Mouse (Mus musculus) liver, embryonic 12.5 days (tissue): Measurements from ENCODE around the gene Mapk9. TPM values are rescaled to one million over a fixed set of nuclear protein-coding genes. Genes with fewer than 3 reads are reported as not detected.
A peak's percentile ranks its signal among the peaks of the same experiment; 100 is the strongest.

Experiments used
- ATAC-seq: fragments of 200-750 bp; cut with Nextera tagmentation; 2 replicates; pipeline ENCODE4 v1.8.0; 2017; ENCODE audit warnings: moderate number of reproducible peaks, mild to moderate bottlenecking, moderate library complexity
- H3K27ac ChIP-seq: fragments of 300-500 bp; sonication (generic); 2 replicates; pipeline ENCODE4 v1.5.1; 2016; ENCODE audit warnings: mild to moderate bottlenecking
- H3K27me3 ChIP-seq: fragments of 300-500 bp; sonication (generic); replicated peaks from 2 replicates; pipeline ENCODE4 v1.6.1; 2016; ENCODE audit warnings: mild to moderate bottlenecking, moderate library complexity
- H3K36me3 ChIP-seq: fragments of 300-500 bp; sonication (generic); 2 replicates; pipeline ENCODE4 v1.6.1; 2016; ENCODE audit warnings: mild to moderate bottlenecking, moderate library complexity
- H3K4me1 ChIP-seq: fragments of 300-500 bp; sonication (generic); 2 replicates; pipeline ENCODE4 v1.6.1; 2016
- H3K4me2 ChIP-seq: fragments of 300-500 bp; sonication (generic); 2 replicates; pipeline ENCODE4 v1.6.1; 2016; ENCODE audit warnings: mild to moderate bottlenecking, moderate library complexity
- H3K4me3 ChIP-seq: fragments of 300-500 bp; sonication (generic); 2 replicates; pipeline ENCODE4 v1.5.1; 2016; ENCODE audit warnings: mild to moderate bottlenecking, moderate library complexity
- H3K9ac ChIP-seq: fragments of 300-500 bp; sonication (generic); 2 replicates; pipeline ENCODE4 v1.6.1; 2016; ENCODE audit warnings: mild to moderate bottlenecking, moderate library complexity
- H3K9me3 ChIP-seq: fragments of 300-500 bp; sonication (generic); replicated peaks from 2 replicates; pipeline ENCODE4 v1.6.1; 2016; ENCODE audit warnings: mild to moderate bottlenecking, moderate library complexity
- WGBS: fragments of 180-500 bp; shearing (Covaris S2); methylation state at CpG from one replicate; pipeline ENCODE4 v1.1.7; 2016; ENCODE audit not compliant: insufficient replicate concordance; 5-methylcytosine and 5-hydroxymethylcytosine counted together
- polyA plus RNA-seq: library from polyadenylated mRNA; unstranded; fragments of >200 nt; fragmentation: Nextera tagmentation; extraction: Ambion mirVana; gene quantifications from 2 replicates; pipeline ENCODE4 v1.2.1, GENCODE M21; 2016

Gene Mapk9
- polyA plus RNA-seq, 1 experiment from 2014 or later = 34.6 TPM

DNA sequence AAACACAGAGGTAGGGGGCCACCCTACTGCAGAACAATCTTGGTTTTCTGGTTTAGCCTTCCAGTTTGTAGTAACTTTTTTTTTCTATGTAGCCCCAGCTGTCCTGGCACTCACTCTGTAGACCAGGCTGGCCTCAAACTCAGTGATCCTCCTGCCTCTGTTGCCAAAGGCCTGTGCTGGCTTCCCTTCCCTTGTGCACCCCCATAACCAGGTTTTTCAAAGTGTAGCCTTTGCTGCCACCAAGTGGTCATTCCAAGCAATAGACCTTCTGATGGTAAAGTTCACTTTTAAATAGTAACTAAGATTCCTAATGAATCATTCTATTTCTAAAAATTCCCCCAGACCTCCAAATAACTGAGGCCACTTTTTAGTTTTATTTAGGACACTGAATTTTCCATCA lies 23.2 kb downstream of the Mapk9 start:
- no peak overlapping the region for H3K27ac ChIP-seq
- ATAC-seq = no peak
- H3K4me2 ChIP-seq = no peak overlapping the region
- peaks cover 26% of the 10 kb centered on the region for H3K4me1 ChIP-seq
- no peak overlapping the region for H3K4me3 ChIP-seq
- peaks cover 66% of the 10 kb centered on the region for H3K36me3 ChIP-seq
- H3K27me3 ChIP-seq = no peaks in the 10 kb centered on the region
- H3K9me3 ChIP-seq = no peaks in the 10 kb centered on the region
- H3K9ac ChIP-seq = no peak overlapping the region

DNA sequence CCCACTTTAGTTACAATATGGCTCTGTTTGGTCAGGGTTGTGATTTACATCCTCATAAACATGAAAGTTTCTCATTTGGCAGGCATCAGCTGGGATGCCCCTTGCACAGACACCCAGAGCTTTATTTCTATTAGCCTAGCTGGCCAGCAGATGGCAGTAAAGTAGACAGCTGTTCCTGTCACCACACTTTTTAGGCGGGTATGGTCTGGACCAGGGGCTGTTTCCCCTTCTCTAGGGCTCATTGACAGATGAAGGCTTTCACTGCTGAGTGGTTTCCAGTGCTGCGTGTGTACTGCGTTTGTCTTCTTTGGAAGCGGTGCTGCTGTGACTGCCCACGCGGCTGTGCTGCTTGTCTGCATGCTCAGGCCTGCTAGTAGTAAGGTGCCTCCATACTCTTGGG lies 25.4 kb downstream of the Mapk9 start:
- peaks cover 72% of the 10 kb centered on the region for H3K36me3 ChIP-seq
- H3K4me3 ChIP-seq = no peak overlapping the region
- H3K9me3 ChIP-seq = no peaks in the 10 kb centered on the region
- no peaks in the 10 kb centered on the region for H3K27me3 ChIP-seq
- 48% methylated on average over 6 of the region's 6 CpGs for whole genome bisulfite sequencing
- no peak; the same call in 1 of the 2 replicates for ATAC-seq
- H3K27ac ChIP-seq = peak overlapping the region; percentile 80
- H3K9ac ChIP-seq = no peak overlapping the region
- H3K4me1 ChIP-seq = peaks cover 21% of the 10 kb centered on the region
- H3K4me2 ChIP-seq = no peak overlapping the region

DNA sequence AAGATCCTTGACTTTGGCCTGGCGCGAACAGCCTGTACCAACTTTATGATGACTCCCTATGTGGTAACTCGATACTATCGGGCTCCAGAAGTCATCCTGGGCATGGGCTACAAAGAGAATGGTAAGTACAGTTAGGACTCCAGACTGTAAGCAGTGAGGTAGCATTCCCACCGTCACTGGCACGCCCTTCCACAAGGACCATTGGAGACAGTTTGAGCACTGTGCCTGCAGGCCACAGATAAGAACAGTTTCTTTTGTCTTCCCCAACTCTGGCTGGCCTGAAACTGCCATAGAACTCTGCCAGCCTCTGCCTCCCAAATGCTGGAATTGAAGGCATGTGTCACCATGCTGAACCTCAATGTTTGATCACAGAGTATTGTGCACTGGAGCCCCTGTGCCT lies 26.2 kb downstream of the Mapk9 start:
- peak; percentile 90 for ATAC-seq
- H3K27ac ChIP-seq = peak overlapping the region; percentile 80
- 55% methylated on average over 6 of the region's 6 CpGs for WGBS
- H3K36me3 ChIP-seq = peaks cover 68% of the 10 kb centered on the region
- H3K4me3 ChIP-seq = no peak overlapping the region
- peak overlapping the region; percentile 30; the same call in 1 of the 2 replicates for H3K4me2 ChIP-seq
- H3K9me3 ChIP-seq = no peaks in the 10 kb centered on the region
- peaks cover 21% of the 10 kb centered on the region for H3K4me1 ChIP-seq
- H3K9ac ChIP-seq = peak overlapping the region; percentile 39; the same call in 1 of the 2 replicates
- no peaks in the 10 kb centered on the region for H3K27me3 ChIP-seq

DNA sequence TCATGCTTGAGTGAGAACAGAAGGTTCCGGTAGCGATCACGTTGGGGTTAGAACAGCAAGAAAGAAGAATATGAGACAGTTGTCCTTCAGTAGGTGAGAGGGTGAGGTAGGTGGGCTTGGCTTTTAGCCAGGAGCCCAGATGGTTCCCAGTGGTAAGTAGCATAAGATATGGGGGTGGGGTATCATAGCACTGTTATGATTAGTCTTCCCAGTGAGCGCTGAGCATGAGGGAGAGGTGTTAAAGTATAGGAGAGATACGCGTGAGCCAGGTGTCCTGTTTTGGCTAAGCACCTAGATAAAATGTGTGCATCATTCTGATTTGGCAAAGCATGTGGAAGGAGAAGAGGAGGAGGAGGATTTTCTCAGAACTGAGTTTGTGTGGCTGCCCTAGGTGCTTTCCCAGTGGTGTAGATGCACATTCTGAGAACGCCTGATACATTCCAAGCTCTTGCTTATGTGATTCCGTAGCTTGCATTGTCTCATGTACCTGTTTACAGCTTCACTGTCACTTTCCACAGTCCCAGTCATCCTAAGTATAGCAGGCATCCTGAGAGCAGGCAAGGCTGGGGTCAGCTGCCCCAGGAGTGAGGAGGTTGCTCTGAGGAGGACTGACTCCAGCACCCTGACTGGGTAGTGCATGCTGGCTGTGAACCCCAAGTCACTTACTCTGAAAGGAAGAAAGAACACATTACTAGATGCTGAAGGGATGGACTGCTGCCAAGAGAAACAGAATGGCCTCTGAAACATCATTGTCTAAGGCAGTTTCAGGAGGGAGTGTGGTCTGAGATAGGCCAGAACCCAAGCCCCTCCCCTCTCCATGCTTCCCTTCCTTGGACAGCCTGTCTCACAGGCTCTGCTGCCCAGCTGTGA lies 30.6 kb downstream of the Mapk9 start:
- no peak for ATAC-seq
- H3K36me3 ChIP-seq = peaks cover 71% of the 10 kb centered on the region

DNA sequence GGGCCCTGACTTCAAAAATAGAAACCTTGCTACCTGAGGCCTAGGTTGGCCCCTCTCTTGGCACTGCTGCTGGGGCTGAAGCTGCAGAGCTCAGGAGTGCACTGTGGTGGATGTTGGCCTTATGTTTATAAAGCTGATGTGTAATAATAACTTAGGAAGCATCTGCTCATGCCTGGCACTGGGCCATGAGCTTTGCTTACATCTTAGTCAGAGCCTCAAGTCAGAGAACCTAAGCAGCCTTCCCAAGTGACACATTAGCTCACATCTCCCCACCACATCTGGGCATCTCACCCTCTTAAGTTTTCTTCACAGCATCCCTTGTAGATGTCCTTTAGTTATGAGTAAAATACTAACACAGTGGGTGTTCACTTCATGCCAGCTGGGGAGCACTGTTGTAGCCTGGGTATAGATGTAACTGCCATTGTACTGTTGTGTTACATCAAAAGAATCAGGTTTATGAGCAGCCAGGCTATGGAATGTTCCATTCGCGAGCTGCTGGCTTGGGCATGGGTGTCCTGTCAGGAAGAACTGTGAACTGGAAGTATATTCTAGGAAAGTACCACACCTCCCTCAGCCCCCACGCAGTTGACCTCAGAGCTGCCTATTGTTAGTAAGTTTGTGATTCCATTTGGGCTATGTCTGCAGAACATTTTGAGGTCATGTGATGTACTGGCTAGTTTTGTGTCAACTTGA lies 33.5 kb downstream of the Mapk9 start:
- Histone ChIP-seq H3K4me2 (no peak overlapping the region), H3K4me1 (no peaks in the 10 kb centered on the region), H3K4me3 (no peak overlapping the region), H3K27ac (no peak overlapping the region), H3K9ac (no peak overlapping the region), H3K9me3 (no peaks in the 10 kb centered on the region), H3K27me3 (no peaks in the 10 kb centered on the region), H3K36me3 (peaks cover 73% of the 10 kb centered on the region)
- no peak for ATAC-seq
- WGBS = 74% methylated on average over 3 of the region's 3 CpGs

More for the DNA sequence above, 30.6 kb downstream of the Mapk9 start:
- H3K9ac ChIP-seq = no peak overlapping the region
- no peak overlapping the region for H3K4me3 ChIP-seq
- H3K9me3 ChIP-seq = no peaks in the 10 kb centered on the region
- H3K27ac ChIP-seq = no peak overlapping the region
- H3K4me2 ChIP-seq = no peak overlapping the region
- H3K27me3 ChIP-seq = no peaks in the 10 kb centered on the region
- WGBS = 84% methylated on average over 8 of the region's 8 CpGs
- H3K4me1 ChIP-seq = peaks cover 16% of the 10 kb centered on the region

DNA sequence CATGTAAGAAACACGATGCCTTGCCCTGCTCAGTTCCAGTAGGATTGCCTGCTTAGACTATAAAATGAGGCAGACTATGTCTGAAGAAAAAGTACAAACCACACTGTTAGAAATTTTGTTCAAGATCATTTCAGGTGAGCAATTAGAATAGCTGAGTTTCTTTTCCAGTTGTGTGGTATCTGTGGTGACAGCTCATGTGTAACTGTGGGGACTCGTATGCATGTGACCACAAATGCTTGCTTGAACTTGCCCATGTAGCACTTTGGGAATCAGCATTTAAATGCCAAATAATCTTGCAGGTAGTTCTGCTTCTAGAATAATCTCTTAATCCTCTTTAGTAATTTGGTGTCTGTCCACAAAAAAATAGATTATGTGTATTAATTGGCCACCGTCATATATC lies 36.8 kb downstream of the Mapk9 start:
- no peak overlapping the region for H3K4me2 ChIP-seq
- ATAC-seq = no peak
- no peak overlapping the region for H3K9ac ChIP-seq
- H3K4me3 ChIP-seq = no peak overlapping the region
- 86% methylated on average over 3 of the region's 3 CpGs for WGBS
- no peaks in the 10 kb centered on the region for H3K27me3 ChIP-seq
- no peaks in the 10 kb centered on the region for H3K4me1 ChIP-seq
- peaks cover 78% of the 10 kb centered on the region for H3K36me3 ChIP-seq
- H3K27ac ChIP-seq = no peak overlapping the region
- no peaks in the 10 kb centered on the region for H3K9me3 ChIP-seq

DNA sequence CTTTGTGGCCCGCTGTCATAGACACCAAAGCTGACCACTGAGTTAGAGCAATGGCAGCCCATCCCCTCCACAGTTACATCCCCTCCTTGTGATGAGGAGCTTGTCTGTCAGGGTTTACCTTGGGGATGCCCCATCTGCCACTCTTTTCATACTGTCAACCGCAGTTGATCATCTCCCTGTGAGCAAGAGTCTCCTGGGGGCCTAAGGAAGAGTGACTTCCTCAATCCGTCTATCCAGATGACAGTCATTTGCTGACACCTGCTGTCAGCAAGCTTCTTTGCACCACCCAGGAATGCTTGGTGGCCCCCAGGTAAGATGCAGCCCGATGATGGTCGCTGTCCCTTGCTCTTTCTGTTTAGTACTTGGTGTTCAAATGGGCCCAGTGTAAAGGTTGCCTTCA lies 41.9 kb downstream of the Mapk9 start:
- H3K27me3 ChIP-seq = no peaks in the 10 kb centered on the region
- H3K9me3 ChIP-seq = no peaks in the 10 kb centered on the region
- 72% methylated on average over 5 of the region's 5 CpGs for WGBS
- no peak overlapping the region for H3K4me3 ChIP-seq
- peaks cover 8% of the 10 kb centered on the region for H3K4me1 ChIP-seq
- no peak for ATAC-seq
- H3K4me2 ChIP-seq = no peak overlapping the region
- peaks cover 47% of the 10 kb centered on the region for H3K36me3 ChIP-seq
- H3K27ac ChIP-seq = no peak overlapping the region
- no peak overlapping the region for H3K9ac ChIP-seq

DNA sequence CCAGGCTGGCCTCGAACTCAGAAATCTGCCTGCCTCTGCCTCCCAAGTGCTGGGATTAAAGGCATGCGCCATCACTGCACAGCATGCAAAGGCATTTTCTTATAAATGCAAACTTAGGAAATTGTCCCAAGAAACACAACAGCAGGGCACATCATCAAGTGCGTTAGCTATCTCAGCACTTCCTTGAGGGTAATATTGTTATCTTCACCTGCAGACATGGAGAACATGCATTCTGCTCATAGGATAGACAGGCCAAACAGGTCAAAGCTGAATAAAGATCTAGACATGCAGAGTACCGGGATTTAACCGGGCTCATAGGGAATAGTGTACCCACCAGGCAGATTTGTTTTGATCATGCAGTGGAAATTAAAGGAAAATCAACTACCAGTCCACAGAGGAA lies 45.4 kb downstream of the Mapk9 start:
- 58% methylated on average over 5 of the region's 5 CpGs for WGBS
- H3K9ac ChIP-seq = no peak overlapping the region

DNA sequence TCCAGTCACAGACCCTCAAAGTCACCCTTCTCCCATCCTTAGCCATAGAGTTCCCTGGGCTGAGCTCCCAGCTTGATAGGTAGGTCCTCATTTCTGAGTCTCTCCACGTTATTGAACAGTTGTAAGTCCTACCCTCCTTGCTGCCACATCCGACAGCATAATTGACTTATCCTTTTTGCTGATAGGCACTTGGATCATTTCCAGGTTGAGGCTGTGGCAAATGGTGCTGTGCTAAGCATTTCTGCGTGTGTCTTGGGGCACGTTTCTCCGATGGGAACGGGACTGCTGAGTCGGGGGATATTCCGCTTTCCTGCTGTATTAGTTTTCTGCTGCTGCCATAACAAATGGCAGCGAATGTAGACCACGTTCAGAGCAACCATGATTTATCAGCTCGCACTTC lies 47.3 kb downstream of the Mapk9 start:
- Histone ChIP-seq H3K36me3 (peaks cover 6% of the 10 kb centered on the region; the same call in 1 of the 2 replicates), H3K27me3 (peaks cover 29% of the 10 kb centered on the region), H3K4me2 (no peak overlapping the region), H3K4me3 (no peak overlapping the region), H3K9me3 (no peaks in the 10 kb centered on the region), H3K4me1 (peaks cover 8% of the 10 kb centered on the region), H3K27ac (no peak overlapping the region), H3K9ac (no peak overlapping the region)
- ATAC-seq = no peak
- WGBS = 68% methylated on average over 11 of the region's 11 CpGs

More for the DNA sequence above, 45.4 kb downstream of the Mapk9 start:
- no peak overlapping the region for H3K27ac ChIP-seq
- no peak overlapping the region for H3K4me3 ChIP-seq
- no peak overlapping the region for H3K4me2 ChIP-seq
- H3K36me3 ChIP-seq = peaks cover 23% of the 10 kb centered on the region; the same call in 1 of the 2 replicates
- peaks cover 13% of the 10 kb centered on the region for H3K27me3 ChIP-seq
- ATAC-seq = no peak
- H3K4me1 ChIP-seq = peaks cover 8% of the 10 kb centered on the region
- no peaks in the 10 kb centered on the region for H3K9me3 ChIP-seq

DNA sequence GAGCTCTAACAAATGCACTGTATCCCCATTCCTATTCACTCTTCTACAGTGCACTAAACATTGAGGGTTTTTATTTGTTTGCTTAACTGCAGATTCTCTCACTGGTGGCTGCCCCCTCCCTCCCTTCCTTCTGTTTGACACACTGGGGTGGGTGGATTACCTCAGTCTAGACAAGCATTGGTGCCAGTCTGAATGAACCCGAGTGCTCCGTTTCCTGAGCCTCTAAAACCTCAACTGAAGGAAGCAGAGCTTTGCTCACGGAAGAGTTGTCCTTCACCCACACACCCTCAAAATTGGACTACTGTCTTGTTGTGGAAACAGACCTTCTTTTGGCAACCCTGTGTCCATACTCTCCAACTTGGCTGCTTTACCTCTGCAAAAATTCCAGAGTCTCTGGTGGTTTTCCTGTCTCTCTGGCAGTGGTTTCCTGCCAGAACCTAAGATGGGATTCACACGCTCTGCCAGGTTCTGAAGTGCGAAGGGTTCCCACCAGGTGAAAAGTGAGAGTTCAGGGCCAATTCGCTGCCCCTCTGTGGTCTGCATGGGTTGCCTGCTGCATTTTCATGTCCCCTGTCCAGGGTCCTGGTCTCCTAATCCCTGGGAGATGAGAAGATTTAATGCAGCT lies 49.5 kb downstream of the Mapk9 start:
- no peaks in the 10 kb centered on the region for H3K9me3 ChIP-seq
- no peak overlapping the region for H3K4me3 ChIP-seq
- ATAC-seq = no peak
- H3K9ac ChIP-seq = no peak overlapping the region
- H3K27ac ChIP-seq = no peak overlapping the region
- peaks cover 52% of the 10 kb centered on the region for H3K27me3 ChIP-seq
- peaks cover 8% of the 10 kb centered on the region for H3K4me1 ChIP-seq
- 22% methylated on average over 6 of the region's 6 CpGs for WGBS
- no peaks in the 10 kb centered on the region for H3K36me3 ChIP-seq
- no peak overlapping the region for H3K4me2 ChIP-seq

DNA sequence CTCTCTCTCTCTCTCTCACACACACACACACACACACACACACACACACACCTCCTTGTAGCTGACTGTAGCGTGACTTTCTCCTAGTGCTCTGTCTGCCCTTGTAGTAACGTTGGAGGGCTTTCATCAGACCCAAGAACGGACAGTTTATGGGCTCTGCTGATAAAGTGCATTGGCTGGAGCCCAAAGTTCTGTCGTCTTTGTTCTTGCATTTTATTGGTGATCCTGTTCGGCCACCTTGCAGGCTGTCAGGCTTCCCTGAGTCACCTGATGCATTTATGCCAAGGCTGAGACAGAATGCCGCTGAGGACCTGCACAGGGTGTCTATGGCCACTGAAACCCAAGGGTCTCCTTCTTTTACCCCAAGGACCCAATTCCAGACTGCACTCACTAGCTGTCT lies 53.5 kb downstream of the Mapk9 start:
- no peaks in the 10 kb centered on the region for H3K9me3 ChIP-seq
- WGBS = 45% methylated on average over 6 of the region's 6 CpGs
- peaks cover 10% of the 10 kb centered on the region for H3K4me1 ChIP-seq
- H3K4me2 ChIP-seq = no peak overlapping the region
- H3K27ac ChIP-seq = no peak overlapping the region
- peaks cover 74% of the 10 kb centered on the region for H3K27me3 ChIP-seq
- H3K36me3 ChIP-seq = no peaks in the 10 kb centered on the region
- no peak overlapping the region for H3K9ac ChIP-seq
- H3K4me3 ChIP-seq = no peak overlapping the region
- ATAC-seq = no peak
